In the genomic region with DNA sequence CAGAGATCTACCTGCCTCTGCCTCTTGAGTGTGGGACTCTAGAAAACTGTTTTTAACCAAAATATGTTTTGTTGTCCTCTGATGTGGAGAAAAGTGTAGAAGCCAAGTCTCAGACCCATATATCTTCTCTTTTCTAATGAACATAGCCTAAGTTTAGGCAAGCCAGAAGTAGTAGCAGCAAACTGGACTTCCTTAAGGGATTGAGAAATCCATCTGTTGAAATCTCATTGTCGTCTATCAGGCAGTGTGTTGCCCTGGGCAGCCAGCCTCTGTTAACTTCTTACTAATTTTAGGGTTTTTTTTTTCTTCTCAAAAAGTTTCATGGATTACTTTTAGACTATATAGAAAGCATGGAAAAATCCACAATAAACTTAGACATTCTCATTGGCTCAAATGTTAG, we compare ENCODE assay signal across 30 mouse cellular contexts. TPM values are rescaled to one million over a fixed set of nuclear protein-coding genes. Genes with fewer than 3 reads are reported as not detected.
DNase-seq lines count a peak whose midpoint lies in the region; ATAC-seq and TF ChIP-seq lines count a peak whose summit lies in the region.
"Had no signal": no experiment of that assay in that cellular context is flagged by ENCODE, and none has a peak within 500 bp of the region (broad histone marks: within the 10 kb centered on the region; RNA-seq: fewer than 3 reads in every experiment).

No protein-coding gene starts in this region.

- no peaks in the 10 kb centered on the region for H3K9me3 ChIP-seq in forebrain, embryonic 14.5 days (replicated peaks; ENCODE audit: control insufficient read depth, low read length)
- H3K9me3 ChIP-seq: embryonic facial prominence, embryonic 13.5 days; embryonic facial prominence, embryonic 15.5 days; forebrain, embryonic 10.5 days; forebrain, embryonic 12.5 days; forebrain, embryonic 15.5 days; G1E had no signal

- H3K9ac ChIP-seq in forebrain, embryonic 14.5 days (ENCODE audit: low read length), result no peak overlapping the region
- H3K9ac ChIP-seq: embryonic facial prominence, embryonic 13.5 days; embryonic facial prominence, embryonic 15.5 days; forebrain, embryonic 12.5 days; forebrain, embryonic 15.5 days; forebrain, postnatal 0 days had no signal

- peak; percentile 42 for DNase-seq in adipocyte (ENCODE audit: low spot score)
- no peak for DNase-seq in thymus, adult 2 months
- DNase-seq in ovary, postnatal 10 days (ENCODE audit: low spot score), result no peak
- DNase-seq in forebrain, embryonic 14.5 days (ENCODE audit: low spot score), result no peak
- DNase-seq: adrenal gland, adult 2 months; adrenal gland, postnatal 10 days; adrenal gland, postnatal 25 days; B cell, adult 2 months; cerebellum, adult 11 months; cerebellum, adult 18-20 months; cerebellum, adult 8-10 months; cerebellum, adult 9-11 months; cerebellum, postnatal 14 days; cerebellum, postnatal 36 days; embryo, embryonic 11 days; forebrain, postnatal 0 days had no signal

- 100% methylated on average over 1 of the region's 1 CpGs for WGBS in thymus, adult 2 months
- WGBS in forebrain, embryonic 14.5 days, result 83% methylated on average over 1 of the region's 1 CpGs

- H3K27ac ChIP-seq in thymus, adult 2 months (ENCODE audit: control insufficient read depth, insufficient read depth, low read length), result no peak overlapping the region
- no peak overlapping the region for H3K27ac ChIP-seq in forebrain, embryonic 14.5 days (ENCODE audit: low read depth, low read length)
- H3K27ac ChIP-seq: embryonic facial prominence, embryonic 13.5 days; embryonic facial prominence, embryonic 15.5 days; forebrain, embryonic 10.5 days; forebrain, embryonic 12.5 days; forebrain, embryonic 15.5 days had no signal

- no peak overlapping the region for H3K4me3 ChIP-seq in thymus, adult 2 months (ENCODE audit: control insufficient read depth, insufficient read depth, low read length)
- H3K4me3 ChIP-seq in forebrain, embryonic 14.5 days (ENCODE audit: low read depth, low read length), result no peak overlapping the region
- H3K4me3 ChIP-seq: embryonic facial prominence, embryonic 13.5 days; embryonic facial prominence, embryonic 15.5 days; erythroblast, embryonic 14.5 days; forebrain, embryonic 10.5 days; forebrain, embryonic 12.5 days; forebrain, embryonic 15.5 days had no signal

- H3K4me2 ChIP-seq in forebrain, embryonic 14.5 days (ENCODE audit: low read length), result no peak overlapping the region
- H3K4me2 ChIP-seq: embryonic facial prominence, embryonic 13.5 days; embryonic facial prominence, embryonic 15.5 days; forebrain, embryonic 12.5 days; forebrain, embryonic 15.5 days had no signal

- H3K36me3 ChIP-seq in thymus, adult 2 months (ENCODE audit: control insufficient read depth, insufficient read depth, low read length), result no peaks in the 10 kb centered on the region
- H3K36me3 ChIP-seq in forebrain, embryonic 14.5 days (ENCODE audit: control insufficient read depth, insufficient read depth, low read length), result no peaks in the 10 kb centered on the region
- H3K36me3 ChIP-seq: embryonic facial prominence, embryonic 13.5 days; embryonic facial prominence, embryonic 15.5 days; forebrain, embryonic 10.5 days; forebrain, embryonic 12.5 days; forebrain, embryonic 15.5 days; G1E had no signal

- TF ChIP-seq CTCF in thymus, adult 2 months (IDR thresholded peaks at IDR 0.05; ENCODE audit: borderline replicate concordance, control insufficient read depth, extremely low read depth, insufficient read depth, low read length, poor library complexity), result no peak

- H3K27me3 ChIP-seq in thymus, adult 2 months (ENCODE audit: control insufficient read depth, insufficient read depth, low read length), result no peaks in the 10 kb centered on the region
- no peaks in the 10 kb centered on the region for H3K27me3 ChIP-seq in forebrain, embryonic 14.5 days (replicated peaks; ENCODE audit: control insufficient read depth, insufficient read depth, low read length)
- H3K27me3 ChIP-seq: CH12.LX; embryonic facial prominence, embryonic 15.5 days had no signal

- ATAC-seq in granulocyte monocyte progenitor cell, adult 5-6 weeks (replicated peaks; ENCODE audit: poor library complexity, severe bottlenecking), result peak; percentile 91
- peak; percentile 83 for ATAC-seq in megakaryocyte progenitor cell, adult 5-6 weeks (replicated peaks; ENCODE audit: poor library complexity)
- no peak for ATAC-seq in cerebellum, adult (ENCODE audit: insufficient number of reproducible peaks, low FRiP score, low TSS enrichment)
- no peak for ATAC-seq in forebrain, embryonic 14.5 days
- ATAC-seq: activated CD4-positive, CD25-positive, alpha-beta regulatory T cell, adult 4 months; CD4-positive, CD25-positive, alpha-beta regulatory T cell, adult 4 months; forebrain, embryonic 15.5 days; forebrain, postnatal 0 days; Patski had no signal

- no peak for TF ChIP-seq POLR2A in thymus, adult 2 months (IDR thresholded peaks at IDR 0.05; ENCODE audit: control insufficient read depth, extremely low read depth, insufficient read depth, low read length, poor library complexity)

- no peaks in the 10 kb centered on the region for H3K4me1 ChIP-seq in thymus, adult 2 months (replicated peaks; ENCODE audit: control insufficient read depth, insufficient read depth, low read length)
- H3K4me1 ChIP-seq in forebrain, embryonic 14.5 days (ENCODE audit: control insufficient read depth, insufficient read depth, low read length), result no peaks in the 10 kb centered on the region
- H3K4me1 ChIP-seq: embryonic facial prominence, embryonic 13.5 days; embryonic facial prominence, embryonic 15.5 days; forebrain, embryonic 10.5 days; forebrain, embryonic 12.5 days; forebrain, embryonic 15.5 days had no signal

RNA-seq across cellular contexts. Expression of a gene that starts 30.2 kb away (rescaled TPM):
- 18.8 and 22.5 TPM in 2 replicates for total RNA-seq in granulocyte monocyte progenitor cell, adult 5-6 weeks (2014; fragmentation: Nextera tagmentation)
- total RNA-seq in granulocyte monocyte progenitor cell, adult 5-6 weeks (2017), result 6.3 and 6.9 TPM in 2 replicates
- 29.2 and 36.5 TPM in 2 replicates for total RNA-seq in megakaryocyte progenitor cell, adult 5-6 weeks (2015)
- total RNA-seq in megakaryocyte progenitor cell, adult 5-6 weeks (2017), result 3.7 and 9.2 TPM in 2 replicates
- polyA plus RNA-seq in thymus, adult 2 months (2012; rRNA removed), result 4.8 and 5.0 TPM in 2 replicates
- polyA plus RNA-seq in forebrain, embryonic 14.5 days (2014; fragmentation: Nextera tagmentation; extraction: Ambion mirVana), result 1.2 and 1.6 TPM in 2 replicates
- polyA plus RNA-seq: erythroblast, embryonic 14.5 days had no signal

RNA-seq across cellular contexts. Expression of a gene that starts 38.8 kb away (rescaled TPM):
- total RNA-seq in granulocyte monocyte progenitor cell, adult 5-6 weeks (2014; fragmentation: Nextera tagmentation), result 28.0 and 32.4 TPM in 2 replicates
- total RNA-seq in granulocyte monocyte progenitor cell, adult 5-6 weeks (2017), result 69.5 and 77.3 TPM in 2 replicates
- total RNA-seq in megakaryocyte progenitor cell, adult 5-6 weeks (2015), result 55.0 and 56.3 TPM in 2 replicates
- total RNA-seq in megakaryocyte progenitor cell, adult 5-6 weeks (2017), result 61.6 and 66.9 TPM in 2 replicates
- polyA plus RNA-seq in thymus, adult 2 months (2012; rRNA removed), result 6.6 and 7.6 TPM in 2 replicates
- polyA plus RNA-seq in forebrain, embryonic 14.5 days (2014; fragmentation: Nextera tagmentation; extraction: Ambion mirVana), result 11.0 and 12.1 TPM in 2 replicates

Comparison
In these comparisons a context has a peak if more than half of its experiments do, and no peak if none do; other contexts are left out.
1. ATAC-seq: peak in granulocyte monocyte progenitor cell, adult 5-6 weeks (single experiment) and megakaryocyte progenitor cell, adult 5-6 weeks (single experiment); none in cerebellum, adult (single experiment) and forebrain, embryonic 14.5 days (single experiment).